Mouse (Mus musculus): ENCODE data around the gene Rcan1. TPM values are rescaled to one million over a fixed set of nuclear protein-coding genes. Genes with fewer than 3 reads are reported as not detected.
"Not testable (repeated sequence)": the region's sequence is repeated elsewhere in the genome, so short reads cannot be mapped to it uniquely, and the experiment has no call there.

Gene Rcan1
- polyA plus RNA-seq (2012; rRNA removed) = 13.7 and 21.6 TPM in 2 replicates

- DNase-seq = no peak
- 66% methylated on average over 6 of the region's 6 CpGs for WGBS
- Histone ChIP-seq H3K4me1 (ENCODE audit: control insufficient read depth, insufficient read depth, low read length) (no peaks in the 10 kb centered on the region), H3K4me3 (replicated peaks; ENCODE audit: extremely low read depth, low read depth, low read length) (no peak within 1 kb of the TSS)
- TF ChIP-seq POLR2A (IDR thresholded peaks at IDR 0.05; ENCODE audit: borderline replicate concordance, extremely low read depth, low read depth, low read length) (no peak), CTCF (IDR thresholded peaks at IDR 0.05; ENCODE audit: insufficient read depth, low read length) (no peak)
Observed at GRCm38 (mm10) chr16:92470706-92471105, at the start of gene Rcan1. Gene Rcan1, minus strand, starts transcription at chr16:92470867.

GRCm38 (mm10) chr16:92519820-92520492 lies 49.3 kb upstream of the Rcan1 start:
- WGBS = 29% methylated on average over 13 of the region's 13 CpGs
- no peak overlapping the region for H3K4me3 ChIP-seq (replicated peaks; ENCODE audit: extremely low read depth, low read depth, low read length)
- TF ChIP-seq CTCF (IDR thresholded peaks at IDR 0.05; ENCODE audit: insufficient read depth, low read length) (peak; percentile 67), POLR2A (IDR thresholded peaks at IDR 0.05; ENCODE audit: borderline replicate concordance, extremely low read depth, low read depth, low read length) (no peak)
- H3K4me1 ChIP-seq (ENCODE audit: control insufficient read depth, insufficient read depth, low read length) = no peaks in the 10 kb centered on the region
- peak; percentile 36 for DNase-seq

GRCm38 (mm10) chr16:92518718-92519117 lies 48.1 kb upstream of the Rcan1 start:
- H3K4me3 ChIP-seq (replicated peaks; ENCODE audit: extremely low read depth, low read depth, low read length) = no peak overlapping the region
- DNase-seq = no peak
- no peaks in the 10 kb centered on the region for H3K4me1 ChIP-seq (ENCODE audit: control insufficient read depth, insufficient read depth, low read length)
- no peak for TF ChIP-seq POLR2A (IDR thresholded peaks at IDR 0.05; ENCODE audit: borderline replicate concordance, extremely low read depth, low read depth, low read length)
- no peak for TF ChIP-seq CTCF (IDR thresholded peaks at IDR 0.05; ENCODE audit: insufficient read depth, low read length)
- WGBS = 75% methylated on average over 4 of the region's 4 CpGs

- TF ChIP-seq CTCF (IDR thresholded peaks at IDR 0.05; ENCODE audit: insufficient read depth, low read length) (no peak), POLR2A (IDR thresholded peaks at IDR 0.05; ENCODE audit: borderline replicate concordance, extremely low read depth, low read depth, low read length) (no peak)
- DNase-seq = no peak
- 49% methylated on average over 9 of the region's 9 CpGs for WGBS
- no peak overlapping the region for H3K4me3 ChIP-seq (replicated peaks; ENCODE audit: extremely low read depth, low read depth, low read length)
- no peaks in the 10 kb centered on the region for H3K4me1 ChIP-seq (ENCODE audit: control insufficient read depth, insufficient read depth, low read length)
Observed at GRCm38 (mm10) chr16:92516139-92516538, 45.5 kb upstream of the Rcan1 start.

- not testable (repeated sequence) for H3K4me1 ChIP-seq (ENCODE audit: control insufficient read depth, insufficient read depth, low read length); DNase-seq; H3K4me3 ChIP-seq (replicated peaks; ENCODE audit: extremely low read depth, low read depth, low read length)
- WGBS = 77% methylated on average over 7 of the region's 9 CpGs
Observed at GRCm38 (mm10) chr16:92514896-92515295, 44.2 kb upstream of the Rcan1 start.

- DNase-seq = peak; percentile 42
Observed at GRCm38 (mm10) chr16:92511773-92512391, 41.2 kb upstream of the Rcan1 start.

GRCm38 (mm10) chr16:92510835-92511772 lies 40.4 kb upstream of the Rcan1 start:
- DNase-seq = no peak
- H3K4me3 ChIP-seq (replicated peaks; ENCODE audit: extremely low read depth, low read depth, low read length) = no peak overlapping the region
- no peak for TF ChIP-seq CTCF (IDR thresholded peaks at IDR 0.05; ENCODE audit: insufficient read depth, low read length)
- no peak for TF ChIP-seq POLR2A (IDR thresholded peaks at IDR 0.05; ENCODE audit: borderline replicate concordance, extremely low read depth, low read depth, low read length)
- no peaks in the 10 kb centered on the region for H3K4me1 ChIP-seq (ENCODE audit: control insufficient read depth, insufficient read depth, low read length)
- 60% methylated on average over 13 of the region's 13 CpGs for WGBS

More at GRCm38 (mm10) chr16:92511773-92512391, 41.2 kb upstream of the Rcan1 start:
- no peaks in the 10 kb centered on the region for H3K4me1 ChIP-seq (ENCODE audit: control insufficient read depth, insufficient read depth, low read length)
- WGBS = 57% methylated on average over 5 of the region's 5 CpGs
- H3K4me3 ChIP-seq (replicated peaks; ENCODE audit: extremely low read depth, low read depth, low read length) = no peak overlapping the region
- TF ChIP-seq POLR2A (IDR thresholded peaks at IDR 0.05; ENCODE audit: borderline replicate concordance, extremely low read depth, low read depth, low read length) (no peak), CTCF (IDR thresholded peaks at IDR 0.05; ENCODE audit: insufficient read depth, low read length) (peak; percentile 55)

- Histone ChIP-seq H3K4me1 (ENCODE audit: control insufficient read depth, insufficient read depth, low read length) (no peaks in the 10 kb centered on the region), H3K4me3 (replicated peaks; ENCODE audit: extremely low read depth, low read depth, low read length) (no peak overlapping the region)
- TF ChIP-seq CTCF (IDR thresholded peaks at IDR 0.05; ENCODE audit: insufficient read depth, low read length) = no peak
- TF ChIP-seq POLR2A (IDR thresholded peaks at IDR 0.05; ENCODE audit: borderline replicate concordance, extremely low read depth, low read depth, low read length) = no peak
- 66% methylated on average over 4 of the region's 4 CpGs for WGBS
- no peak for DNase-seq
Observed at GRCm38 (mm10) chr16:92507573-92507972, 36.9 kb upstream of the Rcan1 start.

- 69% methylated on average over 5 of the region's 5 CpGs for WGBS
- Histone ChIP-seq H3K4me3 (replicated peaks; ENCODE audit: extremely low read depth, low read depth, low read length) (no peak overlapping the region), H3K4me1 (ENCODE audit: control insufficient read depth, insufficient read depth, low read length) (peaks cover 5% of the 10 kb centered on the region)
- TF ChIP-seq POLR2A (IDR thresholded peaks at IDR 0.05; ENCODE audit: borderline replicate concordance, extremely low read depth, low read depth, low read length) (no peak), CTCF (IDR thresholded peaks at IDR 0.05; ENCODE audit: insufficient read depth, low read length) (no peak)
- DNase-seq = no peak
Observed at GRCm38 (mm10) chr16:92503105-92503504, 32.4 kb upstream of the Rcan1 start.

All from lung, adult 2 months (tissue).